Mouse (Mus musculus) intestine, embryonic 14.5 days (tissue): Measurements from ENCODE around the gene Klhl32. TPM values are rescaled to one million over a fixed set of nuclear protein-coding genes. Genes with fewer than 3 reads are reported as not detected.

Source experiments
- ATAC-seq: fragments of 200-750 bp; cut with Nextera tagmentation; replicated peaks from 2 replicates; pipeline ENCODE4 v1.8.0; 2017; ENCODE audit warnings: low read depth, moderate number of reproducible peaks, moderate TSS enrichment, moderate library complexity; ENCODE audit not compliant: low FRiP score, low TSS enrichment
- DNase-seq: peaks from one replicate; pipeline ENCODE4 v3.0.0-alpha.2; 2018; ENCODE audit warnings: low spot score
- H3K27ac ChIP-seq: fragments of 300-500 bp; sonication (generic); 2 replicates; pipeline ENCODE4 v1.5.1; 2014; ENCODE audit warnings: low read depth, mild to moderate bottlenecking, control low read depth
- H3K27me3 ChIP-seq: fragments of 300-500 bp; sonication (generic); replicated peaks from 2 replicates; pipeline ENCODE4 v1.6.1; 2014; ENCODE audit warnings: low read length, control low read depth; ENCODE audit not compliant: control insufficient read depth, insufficient read depth
- H3K36me3 ChIP-seq: fragments of 300-500 bp; sonication (generic); 2 replicates; pipeline ENCODE4 v1.6.1; 2014; ENCODE audit warnings: low read length, control low read depth; ENCODE audit not compliant: control insufficient read depth, insufficient read depth
- H3K4me1 ChIP-seq: fragments of 300-500 bp; sonication (generic); replicated peaks from 2 replicates; pipeline ENCODE4 v1.6.1; 2014; ENCODE audit warnings: low read length, control low read depth, mixed read lengths; ENCODE audit not compliant: control insufficient read depth, insufficient read depth
- H3K4me2 ChIP-seq: fragments of 300-500 bp; sonication (generic); 2 replicates; pipeline ENCODE4 v1.6.1; 2014; ENCODE audit warnings: low read length
- H3K4me3 ChIP-seq: fragments of 300-500 bp; sonication (generic); 2 replicates; pipeline ENCODE4 v1.5.1; 2014; ENCODE audit warnings: low read depth, low read length, control low read depth, mixed read lengths
- H3K9ac ChIP-seq: fragments of 300-500 bp; sonication (generic); 2 replicates; pipeline ENCODE4 v1.6.1; 2014; ENCODE audit warnings: mild to moderate bottlenecking, low read length
- H3K9me3 ChIP-seq: fragments of 300-500 bp; sonication (generic); 2 replicates; pipeline ENCODE4 v1.6.1; 2016; ENCODE audit warnings: low read length, control low read depth; ENCODE audit not compliant: control insufficient read depth
- WGBS: fragments of 180-500 bp; shearing (Covaris S2); extraction: QIAGEN DNeasy Blood & Tissue Kit; methylation state at CpG from one replicate; pipeline ENCODE4 v1.1.7; 2014; 5-methylcytosine and 5-hydroxymethylcytosine counted together
- polyA plus RNA-seq: library from polyadenylated mRNA; unstranded; fragments of >200 nt; fragmentation: Nextera tagmentation; extraction: Ambion mirVana; gene quantifications from 2 replicates; pipeline ENCODE4 v1.2.1, GENCODE M21; 2014

Klhl32 gene
- polyA plus RNA-seq, 1 experiment from 2014 or later, result 5.5 TPM

DNA sequence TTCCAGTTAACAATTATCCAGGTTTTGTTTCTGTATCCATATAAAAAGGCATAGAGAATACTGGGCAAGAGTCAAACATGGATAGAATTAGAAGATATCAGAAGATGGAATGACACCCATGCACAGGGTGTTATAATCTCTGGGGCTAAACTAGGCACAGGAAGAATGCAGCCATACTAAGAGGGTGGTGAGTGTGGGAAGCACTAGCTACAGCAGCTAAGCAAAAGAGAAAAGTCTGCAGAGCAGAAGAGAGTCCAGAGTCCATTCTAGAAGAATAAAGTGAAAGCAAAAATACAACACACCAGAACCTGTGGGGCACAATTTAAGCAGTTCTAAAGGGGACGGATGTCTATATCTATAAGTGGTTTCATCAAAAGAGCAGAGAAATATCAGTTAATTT lies 61.6 kb downstream of the Klhl32 start:
- Histone ChIP-seq H3K9ac (no peak overlapping the region), H3K27me3 (no peaks in the 10 kb centered on the region), H3K4me3 (no peak overlapping the region), H3K36me3 (no peaks in the 10 kb centered on the region), H3K9me3 (no peaks in the 10 kb centered on the region), H3K27ac (no peak overlapping the region), H3K4me1 (no peaks in the 10 kb centered on the region), H3K4me2 (no peak overlapping the region)
- no peak for DNase-seq
- 81% methylated on average over 1 of the region's 1 CpGs for WGBS
- ATAC-seq, result no peak

DNA sequence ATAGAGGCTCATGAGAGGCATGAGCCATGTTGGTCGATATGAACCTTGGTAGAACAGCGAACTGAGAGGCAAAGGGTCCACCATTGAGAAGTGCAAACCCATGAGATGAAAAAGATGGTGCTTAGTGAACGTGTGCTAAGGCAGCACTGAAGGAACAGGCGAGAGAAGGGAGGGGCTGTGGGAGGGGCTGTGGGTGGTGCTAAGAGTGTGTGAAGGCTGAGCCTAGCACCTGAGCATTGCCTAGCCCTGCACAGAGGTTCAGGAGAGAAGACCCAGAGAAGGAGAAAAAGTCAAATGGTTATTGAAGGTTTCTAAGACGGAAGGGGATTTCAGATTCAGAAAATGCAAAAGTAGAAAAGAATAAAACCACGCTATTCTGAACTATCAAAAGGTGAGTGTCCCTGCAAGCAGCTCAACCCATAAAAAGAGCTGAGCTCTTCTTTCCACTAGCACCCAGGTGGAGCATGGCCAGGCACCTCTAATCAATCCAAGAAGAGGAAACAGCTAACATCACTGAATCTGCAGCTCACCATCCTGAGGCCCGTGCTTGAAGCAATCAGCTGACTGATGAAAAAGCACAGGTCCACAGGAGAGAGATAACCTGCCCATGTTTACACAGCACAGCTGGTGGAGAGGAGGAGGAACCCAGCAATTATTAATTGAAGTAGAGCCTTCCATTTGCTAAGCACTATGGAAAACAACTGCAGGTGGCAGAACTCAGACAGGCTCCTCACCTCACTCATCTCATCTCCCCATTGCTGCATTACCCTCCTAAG lies 65.0 kb downstream of the Klhl32 start:
- Histone ChIP-seq H3K27me3 (no peaks in the 10 kb centered on the region), H3K9me3 (no peaks in the 10 kb centered on the region), H3K4me2 (no peak overlapping the region), H3K36me3 (no peaks in the 10 kb centered on the region), H3K4me1 (no peaks in the 10 kb centered on the region), H3K9ac (no peak overlapping the region), H3K4me3 (no peak overlapping the region), H3K27ac (no peak overlapping the region)
- ATAC-seq (no peak; the same call in 1 of the 2 replicates), DNase-seq (no peak)
- WGBS, result 49% methylated on average over 7 of the region's 7 CpGs

DNA sequence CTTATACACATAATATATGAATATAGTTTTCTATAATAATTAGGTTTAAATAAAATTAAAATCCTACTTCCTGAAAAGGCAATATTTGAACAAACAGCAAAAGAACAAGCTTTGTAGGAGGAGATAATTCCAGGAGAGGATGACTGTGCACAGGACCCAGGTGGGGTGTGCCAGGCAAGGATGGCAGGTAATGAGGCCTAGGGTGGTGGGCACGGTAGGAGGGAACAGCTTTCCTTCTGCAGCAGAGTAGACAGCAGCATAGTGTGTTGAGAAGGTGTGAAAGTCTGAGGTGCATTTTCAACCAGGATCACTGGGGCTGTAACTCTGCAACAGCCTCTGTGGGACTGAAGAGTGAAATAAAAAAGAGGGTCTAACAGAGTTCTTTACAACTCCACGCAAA lies 85.0 kb downstream of the Klhl32 start:
- Histone ChIP-seq H3K4me1 (no peaks in the 10 kb centered on the region), H3K9ac (no peak overlapping the region), H3K4me3 (no peak overlapping the region), H3K27me3 (no peaks in the 10 kb centered on the region), H3K36me3 (no peaks in the 10 kb centered on the region), H3K9me3 (no peaks in the 10 kb centered on the region), H3K27ac (no peak overlapping the region), H3K4me2 (no peak overlapping the region)
- ATAC-seq (no peak), DNase-seq (no peak)
- WGBS, result 75% methylated on average over 2 of the region's 2 CpGs

DNA sequence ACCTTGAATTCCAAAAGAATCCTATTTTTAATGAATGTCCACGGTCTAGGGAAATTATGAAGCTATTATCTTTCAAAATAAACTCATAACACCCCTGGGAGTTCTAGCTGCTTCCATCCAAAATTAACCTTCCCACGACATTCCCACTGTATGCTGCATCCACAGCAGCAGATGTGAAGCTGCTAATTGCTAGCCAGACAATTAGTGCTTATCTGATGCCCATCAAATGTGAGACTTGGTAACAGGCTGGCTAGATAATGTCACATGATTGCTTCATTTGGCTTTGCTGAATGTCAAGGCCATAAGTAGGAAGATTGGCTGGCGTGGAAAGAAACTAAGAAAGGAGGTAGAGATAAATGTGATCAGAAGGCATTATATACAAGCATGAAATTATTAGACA lies 85.5 kb downstream of the Klhl32 start:
- Histone ChIP-seq H3K4me2 (no peak overlapping the region), H3K27me3 (no peaks in the 10 kb centered on the region), H3K4me3 (no peak overlapping the region), H3K9ac (no peak overlapping the region), H3K4me1 (no peaks in the 10 kb centered on the region), H3K9me3 (no peaks in the 10 kb centered on the region), H3K27ac (no peak overlapping the region), H3K36me3 (no peaks in the 10 kb centered on the region)
- WGBS, result 74% methylated on average over 3 of the region's 3 CpGs
- ATAC-seq (no peak), DNase-seq (no peak)

DNA sequence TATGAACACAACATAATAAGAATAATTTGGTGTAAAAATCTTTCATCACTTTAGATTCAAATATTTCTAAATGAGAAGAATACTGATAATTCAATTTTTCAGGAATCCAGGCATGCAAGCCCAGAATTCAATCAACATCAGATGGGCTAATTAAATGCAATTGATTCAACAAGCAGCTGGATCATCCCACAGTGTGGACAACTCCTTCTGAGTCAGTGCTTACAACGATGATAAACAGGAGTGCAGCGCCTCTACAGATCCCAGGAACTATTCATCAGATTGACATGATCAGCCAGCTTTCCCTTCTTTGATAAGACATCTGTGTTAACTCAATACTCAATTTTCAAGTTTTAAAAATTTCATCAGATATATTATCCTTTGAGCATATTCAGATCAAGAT lies 86.4 kb downstream of the Klhl32 start:
- Histone ChIP-seq H3K27me3 (no peaks in the 10 kb centered on the region), H3K4me2 (no peak overlapping the region), H3K9ac (no peak overlapping the region), H3K27ac (no peak overlapping the region), H3K4me3 (no peak overlapping the region), H3K4me1 (no peaks in the 10 kb centered on the region), H3K36me3 (no peaks in the 10 kb centered on the region), H3K9me3 (no peaks in the 10 kb centered on the region)
- DNase-seq (no peak), ATAC-seq (no peak)
- 52% methylated on average over 2 of the region's 2 CpGs for WGBS

DNA sequence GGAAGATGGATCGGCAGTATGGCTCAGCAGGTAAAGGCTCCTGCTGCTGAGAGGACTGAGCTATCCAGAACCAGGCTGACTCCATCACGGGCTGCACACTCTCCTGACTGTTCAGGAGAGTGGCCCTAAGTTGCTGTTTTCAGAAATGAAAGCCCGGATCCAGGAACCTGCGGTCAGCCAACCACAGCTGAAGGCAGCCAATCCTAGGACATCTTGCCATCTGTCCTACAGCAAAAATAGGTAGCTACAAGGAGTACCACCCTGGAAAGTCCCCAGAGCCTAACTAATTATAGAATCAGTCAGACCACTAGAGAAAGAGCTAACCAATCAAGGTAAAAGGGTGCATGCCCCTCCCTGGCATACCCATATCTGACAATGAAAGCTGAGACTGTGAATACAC lies 87.5 kb downstream of the Klhl32 start:
- H3K4me3 ChIP-seq, result no peak overlapping the region
- no peak for ATAC-seq

DNA sequence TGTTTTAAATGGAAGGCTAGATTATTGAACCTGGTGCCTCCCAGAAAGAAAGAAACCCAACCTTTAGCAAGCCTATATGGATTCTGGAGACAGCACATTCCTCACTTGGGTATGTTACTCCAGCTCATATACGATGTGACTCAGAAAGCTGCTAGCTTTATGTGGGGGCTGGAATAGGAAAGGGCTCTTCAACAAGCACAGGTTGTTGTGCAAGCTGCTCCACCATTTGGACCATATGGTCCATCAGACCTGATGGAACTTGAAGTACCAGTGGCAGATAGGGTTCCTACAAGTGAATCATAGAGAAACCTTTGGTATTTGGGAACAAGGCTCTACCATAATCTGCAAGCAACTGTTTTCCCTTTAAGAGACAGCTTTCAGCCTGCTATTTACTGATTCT lies 92.0 kb downstream of the Klhl32 start:
- no peak overlapping the region for H3K9ac ChIP-seq
- WGBS, result 88% methylated on average over 1 of the region's 1 CpGs
- no peak overlapping the region for H3K4me2 ChIP-seq
- H3K4me1 ChIP-seq, result no peaks in the 10 kb centered on the region
- H3K36me3 ChIP-seq, result no peaks in the 10 kb centered on the region
- no peaks in the 10 kb centered on the region for H3K9me3 ChIP-seq
- ATAC-seq, result no peak
- H3K27me3 ChIP-seq, result no peaks in the 10 kb centered on the region
- H3K27ac ChIP-seq, result no peak overlapping the region
- H3K4me3 ChIP-seq, result no peak overlapping the region
- no peak for DNase-seq

More for the DNA sequence above, 87.5 kb downstream of the Klhl32 start:
- Histone ChIP-seq H3K9ac (no peak overlapping the region), H3K4me2 (no peak overlapping the region), H3K9me3 (no peaks in the 10 kb centered on the region), H3K36me3 (no peaks in the 10 kb centered on the region), H3K27me3 (no peaks in the 10 kb centered on the region), H3K27ac (no peak overlapping the region), H3K4me1 (no peaks in the 10 kb centered on the region)
- WGBS, result 89% methylated on average over 4 of the region's 4 CpGs
- no peak for DNase-seq

DNA sequence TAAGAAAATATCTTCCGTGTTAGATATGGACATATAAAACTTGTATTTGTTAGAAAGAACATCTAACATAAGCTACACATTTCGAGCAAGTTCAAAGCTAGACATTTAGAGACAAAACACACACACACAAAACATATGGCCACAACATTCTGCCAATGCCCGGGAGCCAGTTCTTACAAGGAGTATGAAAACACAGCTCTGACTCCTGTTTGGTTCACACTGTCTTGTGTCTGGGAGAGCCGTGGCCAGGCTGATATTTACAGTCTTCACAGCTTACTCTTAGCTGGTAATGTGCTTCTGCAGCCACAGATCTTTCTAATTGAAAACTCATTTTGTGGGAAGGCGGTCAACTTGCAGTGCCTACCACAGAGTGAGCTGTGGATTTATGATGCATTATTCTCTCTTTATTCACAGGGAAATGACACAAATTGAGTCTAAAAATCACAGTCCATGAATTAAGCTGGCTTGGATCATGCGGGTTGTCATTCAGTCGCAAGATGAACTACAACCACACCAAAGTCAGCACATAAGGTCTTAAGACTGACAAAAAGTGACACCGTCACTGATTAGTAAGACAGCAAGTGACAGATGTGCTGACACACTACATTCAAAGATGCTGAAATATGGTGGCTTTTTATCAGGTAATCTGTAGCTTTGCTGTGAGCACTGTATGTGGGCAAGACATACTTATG lies 98.3 kb downstream of the Klhl32 start:
- Histone ChIP-seq H3K27ac (no peak overlapping the region), H3K9ac (no peak overlapping the region), H3K4me1 (no peaks in the 10 kb centered on the region), H3K4me3 (no peak overlapping the region), H3K27me3 (no peaks in the 10 kb centered on the region), H3K9me3 (no peaks in the 10 kb centered on the region), H3K4me2 (no peak overlapping the region), H3K36me3 (no peaks in the 10 kb centered on the region)
- no peak for DNase-seq
- 79% methylated on average over 8 of the region's 8 CpGs for WGBS
- no peak for ATAC-seq

DNA sequence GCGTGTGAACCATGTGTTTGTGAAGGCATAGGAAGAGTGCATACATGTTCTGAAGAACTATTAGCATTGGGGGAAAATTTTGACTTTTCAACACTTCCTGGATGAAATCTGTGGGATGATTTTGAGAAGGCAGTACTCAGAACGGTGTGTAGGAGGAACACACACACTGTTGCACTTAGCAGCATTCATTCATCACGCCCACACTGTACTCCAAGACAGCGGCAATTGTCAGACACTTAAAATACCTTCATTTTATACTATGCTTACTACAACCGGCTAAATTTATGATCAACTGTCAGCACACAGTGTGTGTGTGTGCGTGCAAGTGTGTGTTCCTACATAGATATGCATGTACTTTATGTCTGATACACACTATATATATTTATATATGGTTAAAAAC lies 113.8 kb downstream of the Klhl32 start:
- no peak overlapping the region for H3K9ac ChIP-seq
- H3K4me3 ChIP-seq, result no peak overlapping the region
- no peak for ATAC-seq
- H3K27ac ChIP-seq, result no peak overlapping the region
- H3K9me3 ChIP-seq, result no peaks in the 10 kb centered on the region
- H3K27me3 ChIP-seq, result no peaks in the 10 kb centered on the region
- no peak for DNase-seq
- no peaks in the 10 kb centered on the region for H3K4me1 ChIP-seq
- 80% methylated on average over 6 of the region's 6 CpGs for WGBS
- H3K4me2 ChIP-seq, result no peak overlapping the region
- H3K36me3 ChIP-seq, result no peaks in the 10 kb centered on the region
